Mouse (Mus musculus) liver, adult 2 months (tissue): Measurements from ENCODE around the gene Timm22.

Experiments used
- CTCF ChIP-seq: fragments of 200-500 bp; IDR thresholded peaks from 2 replicates; pipeline ENCODE4 v1.5.1; 2011; ENCODE audit warnings: low read depth, low read length, control low read depth
- POLR2A ChIP-seq: fragments of 200-500 bp; IDR thresholded peaks from 2 replicates; pipeline ENCODE4 v1.6.1; 2011; ENCODE audit warnings: low read length, control low read depth; ENCODE audit not compliant: insufficient read depth; ENCODE audit errors: extremely low read depth

- TF ChIP-seq POLR2A (no peak), CTCF (no peak)
Measured at GRCm38 (mm10) chr11:76392996-76393395, 13.8 kb upstream of the Timm22 start.
